ENCODE assay signal across 8 mouse cellular contexts in genomic region chr17:91092421-91093041, GRCm38 (mm10). TPM values are rescaled to one million over a fixed set of nuclear protein-coding genes. Genes with fewer than 3 reads are reported as not detected.
DNase-seq lines count a peak whose midpoint lies in the region; ATAC-seq and TF ChIP-seq lines count a peak whose summit lies in the region.

No protein-coding gene starts in this region.

- no peak overlapping the region for H3K4me3 ChIP-seq in C2C12 (ENCODE audit: insufficient read depth, poor library complexity, severe bottlenecking)
- H3K4me3 ChIP-seq in embryonic facial prominence, embryonic 12.5 days: peak overlapping the region; percentile 26
- peak overlapping the region; percentile 30 for H3K4me3 ChIP-seq in heart, embryonic 16.5 days (ENCODE audit: low read length)

- peak; percentile 61 for TF ChIP-seq CTCF in C2C12 (IDR thresholded peaks at IDR 0.05; ENCODE audit: control insufficient read depth, insufficient read depth, insufficient read length)

- ATAC-seq in embryonic facial prominence, embryonic 12.5 days (ENCODE audit: insufficient number of reproducible peaks, insufficient read depth, low FRiP score, low TSS enrichment): peak; percentile 83; the same call in 1 of the 2 replicates
- ATAC-seq in heart, embryonic 16.5 days (replicated peaks; ENCODE audit: extremely low read depth, insufficient read depth, low FRiP score): peak; percentile 70; the same call in 1 of the 2 replicates
- peak; percentile 58 for ATAC-seq in megakaryocyte, adult 5-6 weeks (ENCODE audit: poor library complexity, severe bottlenecking)

- peaks cover 6% of the 10 kb centered on the region for H3K9me3 ChIP-seq in embryonic facial prominence, embryonic 12.5 days
- H3K9me3 ChIP-seq in heart, embryonic 16.5 days (replicated peaks; ENCODE audit: control insufficient read depth, low read length): peaks cover 9% of the 10 kb centered on the region

- no peaks in the 10 kb centered on the region for H3K79me3 ChIP-seq in C2C12 (ENCODE audit: low read depth)

- H3K36me3 ChIP-seq in C2C12 (ENCODE audit: control insufficient read depth, insufficient read depth): no peaks in the 10 kb centered on the region
- no peaks in the 10 kb centered on the region for H3K36me3 ChIP-seq in embryonic facial prominence, embryonic 12.5 days
- no peaks in the 10 kb centered on the region for H3K36me3 ChIP-seq in heart, embryonic 16.5 days (ENCODE audit: control insufficient read depth, insufficient read depth)

- H3K4me1 ChIP-seq in embryonic facial prominence, embryonic 12.5 days: no peaks in the 10 kb centered on the region
- no peaks in the 10 kb centered on the region for H3K4me1 ChIP-seq in heart, embryonic 16.5 days (ENCODE audit: control insufficient read depth, insufficient read depth, low read length)

- DNase-seq in adrenal gland, postnatal 14 days: peak; percentile 78
- peak; percentile 83 to 86 for DNase-seq in layer of hippocampus, postnatal 36 days
- DNase-seq in right cerebral cortex, adult 2 months (ENCODE audit: low spot score in 2 of 2): peak; percentile 84 to 86
- no peak for DNase-seq in thymus, postnatal 10 days (ENCODE audit: low spot score in 2 of 2)

- no peaks in the 10 kb centered on the region for H3K79me2 ChIP-seq in C2C12 (ENCODE audit: control insufficient read depth, insufficient read depth)

- no peak overlapping the region for H3ac ChIP-seq in C2C12 (ENCODE audit: control insufficient read depth, insufficient read length, low read depth)

- H3K27me3 ChIP-seq in C2C12 (ENCODE audit: control insufficient read depth, insufficient read depth, insufficient read length): no peaks in the 10 kb centered on the region
- H3K27me3 ChIP-seq in embryonic facial prominence, embryonic 12.5 days: no peaks in the 10 kb centered on the region
- H3K27me3 ChIP-seq in heart, embryonic 16.5 days (ENCODE audit: control insufficient read depth, insufficient read depth, low read length): no peaks in the 10 kb centered on the region; the same call in 1 of the 2 replicates

- peak overlapping the region; percentile 41 for H3K4me2 ChIP-seq in embryonic facial prominence, embryonic 12.5 days (replicated peaks)
- H3K4me2 ChIP-seq in heart, embryonic 16.5 days (ENCODE audit: low read depth, low read length): peak overlapping the region; percentile 52; the same call in 1 of the 2 replicates

- WGBS in embryonic facial prominence, embryonic 12.5 days: under 1% methylated on average over 21 of the region's 21 CpGs
- WGBS in heart, embryonic 16.5 days: under 1% methylated on average over 21 of the region's 21 CpGs

- H3K27ac ChIP-seq in embryonic facial prominence, embryonic 12.5 days: no peak overlapping the region
- no peak overlapping the region for H3K27ac ChIP-seq in heart, embryonic 16.5 days (ENCODE audit: low read length)

- H3K9ac ChIP-seq in embryonic facial prominence, embryonic 12.5 days: no peak overlapping the region
- H3K9ac ChIP-seq in heart, embryonic 16.5 days (ENCODE audit: low read length): no peak overlapping the region

TF ChIP-seq in C2C12, 6 proteins besides CTCF, POLR2A, EP300 and RAD21:
- TF ChIP-seq CEBPB (IDR thresholded peaks at IDR 0.05; ENCODE audit: low read depth) (no peak), MAX (IDR thresholded peaks at IDR 0.05) (no peak), MYOG (IDR thresholded peaks at IDR 0.05; ENCODE audit: control insufficient read depth, extremely low read depth, insufficient read length) (no peak), MYOD1 (IDR thresholded peaks at IDR 0.05; ENCODE audit: control insufficient read depth, insufficient read length, low read depth) (no peak), USF1 (IDR thresholded peaks at IDR 0.05; ENCODE audit: low read depth) (no peak), FOSL1 (IDR thresholded peaks at IDR 0.05; ENCODE audit: insufficient read depth, low read length, poor library complexity, severe bottlenecking) (no peak)

RNA-seq across cellular contexts. Expression of gene Nrxn1, which starts 0.3 kb away (rescaled TPM):
- polyA plus RNA-seq in C2C12 (2012; fragmentation: generic; extraction: Trizol): 0.22 TPM
- total RNA-seq in adrenal gland, postnatal 14 days (2021): 10.4 and 14.0 TPM in 2 replicates
- polyA plus RNA-seq in embryonic facial prominence, embryonic 12.5 days (2016; fragmentation: Nextera tagmentation; extraction: Ambion mirVana): 11.1 and 11.6 TPM in 2 replicates
- polyA plus RNA-seq in heart, embryonic 16.5 days (2015; fragmentation: Nextera tagmentation; extraction: Ambion mirVana): 1.2 and 1.3 TPM in 2 replicates
- 100 to 1,000 TPM; 431 to 444 TPM for total RNA-seq in layer of hippocampus, postnatal 36 days (2021)
- 0.18 and 0.39 TPM in 2 replicates for total RNA-seq in megakaryocyte, adult 5-6 weeks (2015)
- total RNA-seq in megakaryocyte, adult 5-6 weeks (2017): 1.5 TPM in 1 of 2 replicates, not detected in the other

Comparison
In these comparisons a context has a peak if more than half of its experiments do, and no peak if none do; other contexts are left out.
1. DNase-seq: peak in adrenal gland, postnatal 14 days (single experiment), layer of hippocampus, postnatal 36 days (2 of 2) and right cerebral cortex, adult 2 months (2 of 2); none in thymus, postnatal 10 days (0 of 2).
2. RNA of gene Nrxn1, which starts 0.3 kb away (total RNA-seq): 431 to 444 TPM in layer of hippocampus, postnatal 36 days; 10.4 to 14.0 TPM in adrenal gland, postnatal 14 days and 0.18 to 1.5 TPM in megakaryocyte, adult 5-6 weeks; every median in the first group is over 10 times any median in the second.
3. Peak in every context shown above with its lines, with median percentiles within 50 percentile points of each other: ATAC-seq.